Mouse (Mus musculus): ENCODE results near the gene Tnf. TPM values are rescaled to one million over a fixed set of nuclear protein-coding genes. Genes with fewer than 3 reads are reported as not detected.
"Not testable (repeated sequence)": the region's sequence is repeated elsewhere in the genome, so short reads cannot be mapped to it uniquely, and the experiment has no call there.

Tnf gene
- polyA plus RNA-seq, 1 experiment from 2014 or later: 0.74 TPM

DNA sequence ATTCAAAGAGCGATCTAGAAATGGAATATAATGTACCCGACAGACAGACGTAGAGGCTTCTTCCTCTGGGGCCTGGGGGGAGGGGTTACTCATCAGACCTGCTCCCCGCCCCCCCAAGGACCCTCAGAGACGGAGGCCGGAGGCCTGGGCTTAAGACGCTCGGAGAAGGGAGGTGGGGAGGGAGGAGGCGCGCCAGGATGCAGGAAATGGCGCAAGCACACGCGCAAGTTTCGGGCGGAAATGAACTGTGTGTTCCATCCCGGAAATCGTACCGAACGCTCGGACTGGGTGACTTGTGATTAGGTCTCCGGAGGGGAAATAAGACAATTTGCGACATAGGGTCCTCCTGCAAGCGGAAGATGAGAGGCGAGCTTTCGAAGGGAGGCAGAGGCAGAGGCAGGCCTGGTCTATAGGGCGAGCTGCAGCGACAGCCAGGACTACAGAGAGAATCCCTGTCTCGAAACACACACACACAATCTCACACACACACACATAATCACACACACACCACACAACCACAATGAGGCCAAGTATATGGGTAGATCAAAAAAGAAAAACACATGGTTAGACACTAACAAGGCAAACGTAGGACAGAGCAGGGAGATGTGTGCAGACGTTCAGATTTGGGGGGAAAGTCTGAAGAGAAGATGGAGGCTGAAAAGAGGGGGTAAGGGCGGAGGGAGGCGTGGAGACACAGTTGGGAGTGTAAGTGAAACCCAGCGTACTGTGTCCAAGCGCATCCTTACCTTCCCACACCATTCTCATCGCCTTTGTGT, 34.0 kb upstream of the Tnf start, which contains the start of gene Nfkbil1:
Gene Nfkbil1 (minus strand): TSS at position 179 of the 776 bp plus-strand sequence.
- Histone ChIP-seq H3K36me3 (ENCODE audit: control insufficient read depth, insufficient read depth, low read length) (peaks cover 18% of the 10 kb centered on the region), H3K27me3 (replicated peaks; ENCODE audit: control insufficient read depth, insufficient read depth, low read length) (no peaks in the 10 kb centered on the region), H3K4me1 (ENCODE audit: control insufficient read depth, insufficient read depth, low read length) (peaks cover 8% of the 10 kb centered on the region; the same call in 1 of the 2 replicates), H3K9me3 (ENCODE audit: control insufficient read depth, low read length) (no peaks in the 10 kb centered on the region), H3K27ac (replicated peaks; ENCODE audit: low read depth, low read length) (peak within 1 kb of the TSS; percentile 97), H3K4me3 (ENCODE audit: low read depth, low read length) (peak within 1 kb of the TSS; percentile 61), H3K4me2 (ENCODE audit: low read depth, low read length) (peak within 1 kb of the TSS; percentile 93), H3K9ac (ENCODE audit: low read depth, low read length) (peak within 1 kb of the TSS; percentile 89)
- ATAC-seq (ENCODE audit: low read depth) (peak; percentile 90), DNase-seq (ENCODE audit: low spot score) (peak; percentile 98)
- under 1% methylated on average over 31 of the region's 35 CpGs for WGBS

DNA sequence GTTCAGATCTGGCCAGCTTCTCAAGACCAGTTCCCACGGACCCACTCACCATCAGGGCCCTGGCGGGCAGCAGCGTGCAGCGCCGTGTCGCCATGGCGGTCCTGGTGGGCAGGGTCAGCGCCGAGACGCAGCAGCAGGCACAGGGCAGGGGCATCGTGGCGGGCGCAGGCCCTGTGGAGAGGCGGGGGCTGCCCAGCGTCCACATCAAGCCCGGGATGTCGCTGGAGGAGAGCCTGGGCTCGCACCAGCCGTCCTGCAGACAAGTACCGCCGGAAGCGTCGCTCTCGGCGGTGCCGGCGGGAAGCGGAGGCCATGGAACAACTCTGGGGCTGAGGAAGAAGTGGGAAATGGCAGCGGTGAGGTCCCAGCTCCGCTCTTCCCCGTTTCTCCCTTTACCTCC, 33.1 kb upstream of the Tnf start:
- peaks cover 4% of the 10 kb centered on the region; the same call in 1 of the 2 replicates for H3K4me1 ChIP-seq (ENCODE audit: control insufficient read depth, insufficient read depth, low read length)
- H3K4me2 ChIP-seq (ENCODE audit: low read depth, low read length): peak overlapping the region; percentile 93
- ATAC-seq (ENCODE audit: low read depth) (0 out of 2 replicates have a peak, but pooled peaks have one; percentile 5), DNase-seq (ENCODE audit: low spot score) (peak; percentile 56)
- H3K4me3 ChIP-seq (ENCODE audit: low read depth, low read length): peak overlapping the region; percentile 61
- peak overlapping the region; percentile 97 for H3K27ac ChIP-seq (replicated peaks; ENCODE audit: low read depth, low read length)
- peaks cover 25% of the 10 kb centered on the region for H3K36me3 ChIP-seq (ENCODE audit: control insufficient read depth, insufficient read depth, low read length)
- H3K27me3 ChIP-seq (replicated peaks; ENCODE audit: control insufficient read depth, insufficient read depth, low read length): no peaks in the 10 kb centered on the region
- no peaks in the 10 kb centered on the region for H3K9me3 ChIP-seq (ENCODE audit: control insufficient read depth, low read length)
- peak overlapping the region; percentile 89 for H3K9ac ChIP-seq (ENCODE audit: low read depth, low read length)
- 10% methylated on average over 28 of the region's 31 CpGs for WGBS

DNA sequence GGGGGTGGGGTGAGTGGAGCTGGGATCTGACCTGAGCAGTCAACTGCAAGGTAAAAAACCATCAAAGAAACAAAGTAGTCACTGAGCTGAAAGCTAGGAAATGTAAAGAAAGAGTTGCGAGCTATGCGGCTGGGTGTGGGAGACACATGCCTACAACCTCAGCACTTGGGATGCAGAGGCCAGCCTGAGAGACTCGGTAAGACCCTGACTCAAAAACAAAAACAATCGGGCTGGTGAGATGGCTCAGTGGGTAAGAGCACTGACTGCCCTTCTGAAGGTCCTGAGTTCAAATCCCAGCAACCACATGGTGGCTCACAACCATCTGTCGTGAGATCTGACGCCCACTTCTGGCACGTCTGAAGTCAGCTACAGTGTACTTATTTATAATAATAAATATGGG, 32.3 kb upstream of the Tnf start:
- not testable (repeated sequence) for DNase-seq (ENCODE audit: low spot score); H3K9me3 ChIP-seq (ENCODE audit: control insufficient read depth, low read length); ATAC-seq (ENCODE audit: low read depth); H3K4me1 ChIP-seq (ENCODE audit: control insufficient read depth, insufficient read depth, low read length); H3K27me3 ChIP-seq (replicated peaks; ENCODE audit: control insufficient read depth, insufficient read depth, low read length)
- Histone ChIP-seq H3K36me3 (ENCODE audit: control insufficient read depth, insufficient read depth, low read length) (peaks cover 33% of the 10 kb centered on the region), H3K4me2 (ENCODE audit: low read depth, low read length) (peak overlapping the region; percentile 93), H3K9ac (ENCODE audit: low read depth, low read length) (peak overlapping the region; percentile 48), H3K4me3 (ENCODE audit: low read depth, low read length) (peak overlapping the region; percentile 61; the same call in 1 of the 2 replicates), H3K27ac (replicated peaks; ENCODE audit: low read depth, low read length) (peak overlapping the region; percentile 65)
- 86% methylated on average over 7 of the region's 7 CpGs for WGBS

DNA sequence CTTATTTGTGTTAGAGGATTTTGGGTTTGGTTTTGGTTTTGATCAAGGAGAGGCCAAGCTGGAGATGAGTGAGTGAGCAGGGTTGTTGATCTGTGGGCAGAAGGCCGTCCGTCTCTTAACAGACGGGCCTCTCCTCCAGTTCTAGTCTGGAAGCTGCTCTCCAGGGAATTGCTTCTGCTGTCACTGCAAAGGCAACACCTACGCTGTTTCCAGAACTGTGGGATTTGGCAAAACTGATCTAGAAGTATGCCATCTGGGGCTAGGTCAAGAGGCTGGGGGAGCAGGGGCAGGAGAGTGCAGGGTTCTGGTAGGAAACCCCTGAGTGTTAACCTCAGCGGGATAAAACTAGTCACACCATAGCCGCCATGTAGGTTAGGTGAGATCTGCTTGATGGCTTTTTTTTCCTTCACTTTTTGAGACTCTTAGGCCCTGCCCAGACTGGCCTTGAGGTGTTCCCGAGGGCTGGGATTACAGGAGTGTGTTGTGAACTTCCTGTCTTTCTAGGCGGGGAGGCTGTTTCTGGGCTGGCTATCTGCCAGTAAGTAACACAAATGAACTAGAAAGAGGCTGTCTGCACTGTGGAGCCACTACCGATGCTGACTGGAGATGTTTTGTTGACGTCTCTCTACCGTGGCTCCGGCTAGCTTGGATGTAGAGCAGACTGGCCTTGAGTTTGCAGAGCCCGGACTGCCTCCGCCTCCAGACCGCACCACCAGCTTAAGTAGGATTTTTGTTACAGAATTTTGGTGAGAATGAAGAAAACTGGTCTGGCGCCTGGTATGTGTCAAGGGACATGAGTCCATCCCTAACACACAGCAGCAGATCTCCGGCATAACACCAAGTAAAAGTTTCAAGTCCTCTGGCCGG, 31.5 kb upstream of the Tnf start, which contains the start of gene Atp6v1g2:
Gene Atp6v1g2 (plus strand): TSS at position 547 of the 867 bp plus-strand sequence.
- DNase-seq (ENCODE audit: low spot score) (peak; percentile 85), ATAC-seq (ENCODE audit: low read depth) (no peak)
- H3K9me3 ChIP-seq (ENCODE audit: control insufficient read depth, low read length): no peaks in the 10 kb centered on the region
- H3K4me2 ChIP-seq (ENCODE audit: low read depth, low read length): peak within 1 kb of the TSS; percentile 93
- peaks cover 4% of the 10 kb centered on the region; the same call in 1 of the 2 replicates for H3K4me1 ChIP-seq (ENCODE audit: control insufficient read depth, insufficient read depth, low read length)
- 60% methylated on average over 18 of the region's 18 CpGs for WGBS
- H3K4me3 ChIP-seq (ENCODE audit: low read depth, low read length): peak within 1 kb of the TSS; percentile 61
- H3K36me3 ChIP-seq (ENCODE audit: control insufficient read depth, insufficient read depth, low read length): peaks cover 40% of the 10 kb centered on the region
- no peaks in the 10 kb centered on the region for H3K27me3 ChIP-seq (replicated peaks; ENCODE audit: control insufficient read depth, insufficient read depth, low read length)
- peak within 1 kb of the TSS; percentile 89 for H3K9ac ChIP-seq (ENCODE audit: low read depth, low read length)
- H3K27ac ChIP-seq (replicated peaks; ENCODE audit: low read depth, low read length): peak within 1 kb of the TSS; percentile 97

DNA sequence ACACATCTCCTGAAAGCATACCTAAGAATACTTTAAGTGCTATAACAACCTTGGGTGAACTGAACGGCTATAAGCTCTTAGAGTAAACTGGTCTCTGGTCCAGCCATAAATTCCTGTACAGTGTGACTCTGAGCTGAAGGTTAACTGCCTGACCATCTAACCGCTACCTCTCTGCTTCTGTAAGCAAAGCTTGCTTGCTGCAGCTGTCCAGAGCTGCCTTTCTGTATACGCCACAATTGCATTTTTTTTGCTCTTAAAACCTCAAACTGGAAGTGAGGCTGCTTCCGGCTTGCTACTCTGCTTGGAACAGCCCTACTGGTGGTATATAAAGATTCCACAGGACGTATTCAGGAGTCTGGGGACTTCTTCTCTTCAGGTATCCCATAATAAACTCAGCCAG, 30.9 kb upstream of the Tnf start:
- H3K9ac ChIP-seq (ENCODE audit: low read depth, low read length): peak overlapping the region; percentile 48

DNA sequence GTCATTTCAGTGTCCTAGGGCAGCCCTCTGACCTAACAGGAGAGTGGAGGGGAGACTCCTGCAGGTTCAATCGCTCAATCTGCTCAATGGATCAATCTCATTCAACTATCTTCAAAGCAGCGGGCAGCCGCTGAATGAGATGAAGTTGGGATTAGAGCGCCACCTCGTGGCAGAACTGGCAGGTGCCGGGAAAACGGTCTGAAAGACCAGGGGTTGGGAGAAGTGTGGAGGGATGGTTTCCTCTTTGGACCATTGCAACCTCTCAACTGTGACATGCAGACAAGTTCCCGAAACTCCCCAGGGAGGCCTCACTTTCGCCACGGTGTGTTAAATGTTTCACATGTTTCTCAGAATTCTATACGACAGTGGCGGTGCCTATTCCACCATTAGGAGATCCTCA, 30.2 kb upstream of the Tnf start:
- 0 out of 2 replicates have a peak overlapping the region, but pooled peaks have one; percentile 10 for H3K9ac ChIP-seq (ENCODE audit: low read depth, low read length)
- ATAC-seq (ENCODE audit: low read depth) (no peak), DNase-seq (ENCODE audit: low spot score) (peak; percentile 81)
- H3K36me3 ChIP-seq (ENCODE audit: control insufficient read depth, insufficient read depth, low read length): peaks cover 53% of the 10 kb centered on the region
- H3K4me3 ChIP-seq (ENCODE audit: low read depth, low read length): no peak overlapping the region
- H3K9me3 ChIP-seq (ENCODE audit: control insufficient read depth, low read length): no peaks in the 10 kb centered on the region
- peak overlapping the region; percentile 4; the same call in 1 of the 2 replicates for H3K4me2 ChIP-seq (ENCODE audit: low read depth, low read length)
- no peaks in the 10 kb centered on the region for H3K27me3 ChIP-seq (replicated peaks; ENCODE audit: control insufficient read depth, insufficient read depth, low read length)
- peaks cover 4% of the 10 kb centered on the region; the same call in 1 of the 2 replicates for H3K4me1 ChIP-seq (ENCODE audit: control insufficient read depth, insufficient read depth, low read length)
- H3K27ac ChIP-seq (replicated peaks; ENCODE audit: low read depth, low read length): no peak overlapping the region
- 15% methylated on average over 12 of the region's 12 CpGs for WGBS

More for the DNA sequence above, 30.9 kb upstream of the Tnf start:
- Histone ChIP-seq H3K4me2 (ENCODE audit: low read depth, low read length) (no peak overlapping the region), H3K4me3 (ENCODE audit: low read depth, low read length) (no peak overlapping the region), H3K36me3 (ENCODE audit: control insufficient read depth, insufficient read depth, low read length) (peaks cover 47% of the 10 kb centered on the region), H3K27ac (replicated peaks; ENCODE audit: low read depth, low read length) (peak overlapping the region; percentile 65; the same call in 1 of the 2 replicates), H3K9me3 (ENCODE audit: control insufficient read depth, low read length) (no peaks in the 10 kb centered on the region), H3K27me3 (replicated peaks; ENCODE audit: control insufficient read depth, insufficient read depth, low read length) (no peaks in the 10 kb centered on the region), H3K4me1 (ENCODE audit: control insufficient read depth, insufficient read depth, low read length) (peaks cover 4% of the 10 kb centered on the region; the same call in 1 of the 2 replicates)
- 83% methylated on average over 5 of the region's 5 CpGs for WGBS
- ATAC-seq (ENCODE audit: low read depth) (no peak), DNase-seq (ENCODE audit: low spot score) (no peak)

DNA sequence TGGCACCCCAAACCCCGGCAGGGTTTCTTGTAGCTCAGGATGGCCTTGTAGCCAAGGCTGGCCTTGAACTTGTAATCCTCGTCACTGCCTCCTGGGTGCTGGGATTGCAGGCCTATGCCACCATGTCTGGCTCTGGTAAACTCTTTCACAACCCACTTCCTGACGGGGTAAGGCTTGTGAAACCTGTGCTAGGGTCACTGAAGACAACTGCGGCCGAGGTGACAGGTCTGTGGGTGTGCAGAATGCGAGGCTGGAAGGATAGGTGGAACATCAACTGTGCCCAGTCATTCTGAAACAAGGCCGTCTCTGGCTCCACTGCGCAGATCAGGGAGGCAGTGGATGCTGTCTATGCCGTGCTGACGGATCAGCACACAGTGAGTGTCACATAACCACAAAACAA, 29.2 kb upstream of the Tnf start:
- Histone ChIP-seq H3K4me2 (ENCODE audit: low read depth, low read length) (no peak overlapping the region), H3K9me3 (ENCODE audit: control insufficient read depth, low read length) (no peaks in the 10 kb centered on the region), H3K4me1 (ENCODE audit: control insufficient read depth, insufficient read depth, low read length) (peaks cover 4% of the 10 kb centered on the region; the same call in 1 of the 2 replicates), H3K9ac (ENCODE audit: low read depth, low read length) (no peak overlapping the region), H3K27ac (replicated peaks; ENCODE audit: low read depth, low read length) (no peak overlapping the region), H3K36me3 (ENCODE audit: control insufficient read depth, insufficient read depth, low read length) (peaks cover 54% of the 10 kb centered on the region), H3K4me3 (ENCODE audit: low read depth, low read length) (no peak overlapping the region), H3K27me3 (replicated peaks; ENCODE audit: control insufficient read depth, insufficient read depth, low read length) (no peaks in the 10 kb centered on the region)
- ATAC-seq (ENCODE audit: low read depth) (no peak), DNase-seq (ENCODE audit: low spot score) (no peak)
- WGBS: 91% methylated on average over 10 of the region's 10 CpGs

DNA sequence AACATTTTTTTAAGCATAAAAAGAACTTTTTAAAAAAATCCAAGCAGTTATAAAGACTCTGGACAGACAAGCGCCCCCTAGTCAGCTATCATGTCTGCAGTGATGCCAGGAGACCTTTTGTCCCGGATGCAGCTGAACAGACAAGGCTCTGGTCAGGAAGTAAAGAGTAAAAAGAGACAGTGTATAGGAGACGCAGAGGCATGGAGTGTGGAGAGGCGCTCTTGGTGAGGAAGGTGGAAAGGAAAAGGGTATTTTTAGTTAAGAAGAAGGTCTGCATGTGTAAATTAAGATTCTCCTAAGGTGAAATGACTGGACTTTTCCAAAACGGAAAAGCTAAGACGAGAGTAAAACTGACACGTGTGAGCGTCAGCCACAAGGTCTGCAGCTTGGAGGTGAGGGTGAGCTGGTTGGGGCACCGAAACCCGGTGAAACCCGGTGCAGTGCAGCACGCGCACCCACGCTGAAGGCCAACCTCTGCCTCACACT, 24.8 kb upstream of the Tnf start:
- Histone ChIP-seq H3K9me3 (ENCODE audit: control insufficient read depth, low read length) (no peaks in the 10 kb centered on the region), H3K4me3 (ENCODE audit: low read depth, low read length) (no peak overlapping the region), H3K36me3 (ENCODE audit: control insufficient read depth, insufficient read depth, low read length) (peaks cover 51% of the 10 kb centered on the region), H3K9ac (ENCODE audit: low read depth, low read length) (no peak overlapping the region), H3K4me2 (ENCODE audit: low read depth, low read length) (no peak overlapping the region), H3K4me1 (ENCODE audit: control insufficient read depth, insufficient read depth, low read length) (no peaks in the 10 kb centered on the region), H3K27me3 (replicated peaks; ENCODE audit: control insufficient read depth, insufficient read depth, low read length) (no peaks in the 10 kb centered on the region), H3K27ac (replicated peaks; ENCODE audit: low read depth, low read length) (no peak overlapping the region)
- DNase-seq (ENCODE audit: low spot score) (no peak), ATAC-seq (ENCODE audit: low read depth) (no peak)
- whole genome bisulfite sequencing: 86% methylated on average over 14 of the region's 14 CpGs
